Mouse (Mus musculus) midbrain, embryonic 12.5 days (tissue): Measurements from ENCODE around the gene Hspa14. TPM values are rescaled to one million over a fixed set of nuclear protein-coding genes. Genes with fewer than 3 reads are reported as not detected.

Experiments used
- ATAC-seq: fragments of 200-750 bp; cut with Nextera tagmentation; 2 replicates; pipeline ENCODE4 v1.8.0; 2017; ENCODE audit warnings: low read depth, moderate TSS enrichment, moderate library complexity; ENCODE audit not compliant: low FRiP score
- H3K27ac ChIP-seq: fragments of 300-500 bp; sonication (generic); replicated peaks from 2 replicates; pipeline ENCODE4 v1.5.1; 2016; ENCODE audit warnings: mild to moderate bottlenecking
- H3K27me3 ChIP-seq: fragments of 300-500 bp; sonication (generic); 2 replicates; pipeline ENCODE4 v1.6.1; 2016; ENCODE audit warnings: mild to moderate bottlenecking
- H3K36me3 ChIP-seq: fragments of 300-500 bp; sonication (generic); 2 replicates; pipeline ENCODE4 v1.6.1; 2016
- H3K4me1 ChIP-seq: fragments of 300-500 bp; sonication (generic); 2 replicates; pipeline ENCODE4 v1.6.1; 2016
- H3K4me2 ChIP-seq: fragments of 300-500 bp; sonication (generic); replicated peaks from 2 replicates; pipeline ENCODE4 v1.6.1; 2016; ENCODE audit warnings: mild to moderate bottlenecking, moderate library complexity
- H3K4me3 ChIP-seq: fragments of 300-500 bp; sonication (generic); 2 replicates; pipeline ENCODE4 v1.5.1; 2016; ENCODE audit warnings: mild to moderate bottlenecking
- H3K9ac ChIP-seq: fragments of 300-500 bp; sonication (generic); replicated peaks from 2 replicates; pipeline ENCODE4 v1.6.1; 2016; ENCODE audit warnings: mild to moderate bottlenecking, moderate library complexity
- H3K9me3 ChIP-seq: fragments of 300-500 bp; sonication (generic); 2 replicates; pipeline ENCODE4 v1.6.1; 2016; ENCODE audit warnings: mild to moderate bottlenecking
- WGBS: fragments of 180-500 bp; shearing (Covaris S2); methylation state at CpG from one replicate; pipeline ENCODE4 v1.1.7; 2016; 5-methylcytosine and 5-hydroxymethylcytosine counted together
- polyA plus RNA-seq: library from polyadenylated mRNA; unstranded; fragments of >200 nt; fragmentation: Nextera tagmentation; extraction: Ambion mirVana; gene quantifications from 2 replicates; pipeline ENCODE4 v1.2.1, GENCODE M21; 2016

The Hspa14 gene
- 91.8 and 95.9 TPM in 2 replicates for polyA plus RNA-seq

- H3K9me3 ChIP-seq: no peaks in the 10 kb centered on the region
- H3K27ac ChIP-seq: peak within 1 kb of the TSS; percentile 75
- peak; percentile 100 for ATAC-seq
- H3K9ac ChIP-seq: peak within 1 kb of the TSS; percentile 84
- H3K4me2 ChIP-seq: peak within 1 kb of the TSS; percentile 70
- no peaks in the 10 kb centered on the region for H3K27me3 ChIP-seq
- WGBS: under 1% methylated on average over 60 of the region's 60 CpGs
- peak within 1 kb of the TSS; percentile 75 for H3K4me3 ChIP-seq
- peaks cover 17% of the 10 kb centered on the region for H3K4me1 ChIP-seq
- peaks cover 23% of the 10 kb centered on the region for H3K36me3 ChIP-seq
Observed at GRCm38 (mm10) chr2:3512552-3513454, at the start of gene Hspa14, which contains the start of the genes Gm45902 and Cdnf. Hspa14 (minus strand) TSS chr2:3512814. Gm45902 (minus strand) TSS chr2:3512790. Cdnf (plus strand) TSS chr2:3513030.

DNA sequence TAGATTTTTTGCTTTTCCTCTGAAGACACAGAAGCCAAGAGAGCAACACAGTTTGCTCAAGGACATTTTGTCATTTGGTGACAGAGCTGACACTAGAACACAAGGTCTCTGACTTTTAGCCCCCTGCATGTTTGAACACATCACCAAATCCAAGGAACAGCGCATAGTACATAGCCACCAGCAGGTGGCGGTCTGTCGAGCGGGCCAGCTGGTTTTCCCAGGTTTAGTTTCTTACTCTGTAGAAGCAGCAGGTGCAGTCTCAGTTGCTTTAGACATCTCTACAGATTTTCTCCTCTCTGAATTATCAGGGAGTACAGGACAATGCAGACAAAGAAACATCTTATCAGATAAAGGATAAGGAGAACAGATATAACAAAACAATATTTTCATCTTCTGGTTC is 34.0 kb upstream of the Hspa14 start:
- ATAC-seq: no peak
- Histone ChIP-seq H3K4me1 (no peaks in the 10 kb centered on the region), H3K9ac (no peak overlapping the region), H3K36me3 (no peaks in the 10 kb centered on the region), H3K27ac (no peak overlapping the region), H3K27me3 (no peaks in the 10 kb centered on the region), H3K9me3 (no peaks in the 10 kb centered on the region), H3K4me3 (no peak overlapping the region), H3K4me2 (no peak overlapping the region)
- WGBS: 2% methylated on average over 4 of the region's 4 CpGs

- Histone ChIP-seq H3K27me3 (no peaks in the 10 kb centered on the region), H3K9ac (no peak overlapping the region), H3K9me3 (no peaks in the 10 kb centered on the region), H3K4me3 (no peak overlapping the region), H3K4me1 (no peaks in the 10 kb centered on the region), H3K4me2 (no peak overlapping the region), H3K27ac (no peak overlapping the region), H3K36me3 (no peaks in the 10 kb centered on the region)
- WGBS: 80% methylated on average over 2 of the region's 2 CpGs
- no peak for ATAC-seq
Observed at GRCm38 (mm10) chr2:3546055-3546454, 33.4 kb upstream of the Hspa14 start.

DNA sequence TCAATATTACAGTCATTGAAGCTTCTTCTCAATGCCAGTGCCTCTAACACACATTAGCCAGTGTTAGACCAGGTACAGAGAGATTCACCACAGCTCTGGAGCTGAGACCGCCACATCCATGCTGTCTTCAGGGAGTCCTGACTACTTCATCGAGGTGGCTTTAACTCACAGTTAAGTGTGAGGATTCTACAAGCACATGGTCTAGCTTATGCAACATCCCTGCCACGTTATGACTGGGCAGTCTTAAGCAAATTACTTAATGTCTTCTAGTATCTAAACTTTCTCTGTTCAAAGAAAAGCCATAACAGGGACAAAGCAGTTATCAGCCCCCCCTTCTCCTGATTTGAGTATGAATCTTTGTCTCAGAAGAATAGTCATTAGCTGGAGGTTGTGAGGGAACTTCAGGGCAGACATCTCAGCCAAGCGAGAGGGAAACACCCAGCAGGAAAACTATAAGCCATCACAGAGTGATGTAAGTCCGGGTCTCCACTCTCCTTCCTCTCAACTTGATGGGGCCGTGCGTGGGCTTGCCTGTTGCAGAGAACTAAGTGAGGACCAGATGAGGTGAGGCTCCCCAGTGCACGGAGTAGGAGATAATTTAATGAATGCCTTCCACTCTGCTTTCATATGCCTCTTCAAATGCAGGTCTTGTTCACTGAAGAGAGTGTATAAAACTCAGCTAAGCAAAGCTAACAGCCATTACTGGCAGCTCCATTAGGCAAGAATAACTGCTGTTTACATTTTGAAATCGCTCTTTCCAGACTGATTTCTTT is 28.9 kb upstream of the Hspa14 start:
- H3K4me3 ChIP-seq: no peak overlapping the region
- WGBS: 78% methylated on average over 9 of the region's 9 CpGs
- no peaks in the 10 kb centered on the region for H3K9me3 ChIP-seq
- no peaks in the 10 kb centered on the region for H3K27me3 ChIP-seq
- H3K9ac ChIP-seq: no peak overlapping the region
- no peak overlapping the region for H3K27ac ChIP-seq
- H3K36me3 ChIP-seq: no peaks in the 10 kb centered on the region
- no peak for ATAC-seq
- no peak overlapping the region for H3K4me2 ChIP-seq
- no peaks in the 10 kb centered on the region for H3K4me1 ChIP-seq

DNA sequence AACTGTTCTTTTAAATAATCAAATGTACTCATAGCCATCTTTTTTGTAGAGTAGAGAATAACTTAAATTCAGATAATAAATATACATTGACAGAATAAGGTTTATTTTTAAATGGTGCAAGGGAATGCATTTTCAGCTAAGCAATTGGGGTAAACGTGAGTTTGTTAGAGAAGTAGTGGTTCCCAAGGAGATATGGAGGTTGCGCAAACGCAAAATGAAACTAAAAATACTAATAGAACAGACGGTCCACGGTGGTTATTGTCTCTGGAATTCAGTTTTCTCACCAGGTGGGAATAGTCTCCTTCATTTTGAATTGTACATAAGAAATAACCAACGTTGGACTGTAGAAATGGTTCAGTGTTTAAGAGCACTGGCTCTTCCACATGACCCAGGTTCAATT is 13.7 kb upstream of the Hspa14 start:
- no peak overlapping the region for H3K27ac ChIP-seq
- no peaks in the 10 kb centered on the region for H3K9me3 ChIP-seq
- H3K9ac ChIP-seq: no peak overlapping the region
- no peaks in the 10 kb centered on the region for H3K27me3 ChIP-seq
- ATAC-seq: no peak
- no peak overlapping the region for H3K4me3 ChIP-seq
- no peak overlapping the region for H3K4me2 ChIP-seq
- 79% methylated on average over 6 of the region's 6 CpGs for WGBS
- no peaks in the 10 kb centered on the region for H3K4me1 ChIP-seq
- H3K36me3 ChIP-seq: no peaks in the 10 kb centered on the region

- WGBS: 83% methylated on average over 4 of the region's 4 CpGs
- no peak for ATAC-seq
- Histone ChIP-seq H3K4me1 (no peaks in the 10 kb centered on the region), H3K4me2 (no peak overlapping the region), H3K9ac (no peak overlapping the region), H3K27me3 (no peaks in the 10 kb centered on the region), H3K27ac (no peak overlapping the region), H3K4me3 (no peak overlapping the region), H3K9me3 (no peaks in the 10 kb centered on the region), H3K36me3 (no peaks in the 10 kb centered on the region)
Observed at GRCm38 (mm10) chr2:3522558-3522957, 9.9 kb upstream of the Hspa14 start.

DNA sequence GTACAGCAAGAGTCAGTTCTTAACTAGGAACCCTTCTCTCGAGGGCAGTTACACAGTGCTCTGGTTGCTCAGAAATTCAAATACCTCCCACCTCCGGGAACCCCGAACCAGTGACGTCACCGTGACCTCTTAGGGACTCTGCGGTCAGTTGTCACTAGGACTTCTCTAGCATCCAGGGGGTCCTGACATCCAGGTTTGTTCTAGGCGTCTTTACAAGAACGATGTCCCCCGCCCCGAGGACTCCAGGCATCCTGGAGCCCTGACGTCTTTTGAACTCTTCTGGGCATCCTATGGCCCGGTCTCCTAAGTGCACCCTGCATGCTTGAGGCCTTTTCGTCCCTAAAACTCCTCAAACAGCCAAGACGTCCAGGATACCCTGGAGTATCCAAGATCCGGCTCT is 538 bp downstream of the Hspa14 start:
- Histone ChIP-seq H3K4me3 (peak overlapping the region; percentile 75), H3K27me3 (no peaks in the 10 kb centered on the region), H3K9me3 (no peaks in the 10 kb centered on the region), H3K4me1 (peaks cover 17% of the 10 kb centered on the region), H3K27ac (peak overlapping the region; percentile 75), H3K36me3 (peaks cover 28% of the 10 kb centered on the region), H3K4me2 (peak overlapping the region; percentile 70), H3K9ac (peak overlapping the region; percentile 84)
- ATAC-seq: no peak
- under 1% methylated on average over 15 of the region's 15 CpGs for WGBS

DNA sequence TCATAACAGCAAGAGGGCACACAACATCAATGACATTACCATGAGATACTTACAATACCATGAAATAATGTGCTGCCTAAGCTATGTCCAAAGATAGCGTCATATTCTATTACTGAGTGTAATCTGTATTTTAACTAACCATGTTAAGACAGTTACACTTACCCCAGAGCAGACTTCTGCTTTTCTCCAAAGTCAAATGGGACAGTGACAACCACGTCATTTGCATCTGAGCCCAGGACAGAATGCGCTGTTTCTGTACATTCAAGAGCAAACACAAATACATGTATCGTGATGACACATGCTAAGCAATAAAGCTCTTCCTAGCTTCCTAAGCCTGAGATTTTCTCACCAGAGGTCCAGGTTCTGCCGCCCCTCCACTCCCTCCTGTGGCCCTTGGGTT is 11.7 kb downstream of the Hspa14 start:
- WGBS: 96% methylated on average over 5 of the region's 5 CpGs
- H3K4me1 ChIP-seq: no peaks in the 10 kb centered on the region
- H3K4me2 ChIP-seq: no peak overlapping the region
- no peaks in the 10 kb centered on the region for H3K9me3 ChIP-seq
- H3K36me3 ChIP-seq: peaks cover 50% of the 10 kb centered on the region
- no peaks in the 10 kb centered on the region for H3K27me3 ChIP-seq
- ATAC-seq: no peak
- H3K9ac ChIP-seq: no peak overlapping the region
- no peak overlapping the region for H3K4me3 ChIP-seq
- no peak overlapping the region for H3K27ac ChIP-seq

DNA sequence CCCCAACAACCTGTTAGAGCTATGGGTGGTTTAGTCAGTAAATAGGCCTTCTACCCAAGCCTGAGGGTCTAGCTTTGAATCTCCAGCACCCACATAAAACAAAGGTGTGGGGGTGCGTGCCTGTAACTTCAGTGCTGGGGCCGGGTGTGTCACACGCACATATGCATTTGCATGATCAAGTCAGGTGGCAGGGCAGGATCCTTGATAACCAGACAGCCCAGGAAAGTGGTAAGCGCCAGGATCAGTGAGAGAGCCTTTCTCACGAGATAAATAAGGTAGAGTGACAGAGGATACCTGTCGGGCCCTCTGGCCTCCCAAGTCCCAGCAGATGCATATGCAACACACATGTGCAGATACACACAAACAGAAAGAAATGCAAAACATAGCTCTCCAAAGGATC is 13.1 kb downstream of the Hspa14 start:
- Histone ChIP-seq H3K9ac (no peak overlapping the region), H3K9me3 (no peaks in the 10 kb centered on the region), H3K36me3 (peaks cover 56% of the 10 kb centered on the region), H3K4me3 (no peak overlapping the region), H3K4me2 (no peak overlapping the region), H3K27ac (no peak overlapping the region), H3K4me1 (no peaks in the 10 kb centered on the region), H3K27me3 (no peaks in the 10 kb centered on the region)
- 92% methylated on average over 6 of the region's 6 CpGs for WGBS
- no peak for ATAC-seq

DNA sequence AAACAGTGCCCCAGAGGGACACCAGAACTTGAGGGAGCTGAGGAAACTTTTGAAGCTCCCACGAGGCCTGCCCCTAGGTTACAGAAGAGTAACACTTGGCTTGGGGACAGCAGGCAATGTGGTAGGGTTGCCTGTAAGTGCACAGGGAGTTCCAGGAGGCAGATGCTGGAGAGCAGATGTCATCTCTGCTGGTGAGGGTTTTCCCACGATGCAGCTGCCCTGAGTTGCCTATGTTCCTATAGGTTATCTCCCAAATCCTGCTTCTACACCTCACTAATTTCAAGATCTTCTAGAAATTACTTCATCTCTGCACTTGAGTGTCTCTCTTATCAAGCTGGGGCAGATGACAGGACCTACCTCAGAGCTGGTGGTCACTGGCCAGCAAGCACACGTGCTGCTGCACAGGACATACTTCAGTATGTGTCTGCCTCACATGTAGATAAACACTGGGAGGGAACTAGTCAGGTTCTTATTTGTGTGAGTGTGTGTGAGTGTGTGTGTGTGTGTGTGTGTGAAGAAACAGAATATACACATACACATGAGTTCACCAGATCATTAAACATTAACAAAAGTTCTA is 18.7 kb downstream of the Hspa14 start:
- Histone ChIP-seq H3K9ac (no peak overlapping the region), H3K4me2 (no peak overlapping the region), H3K4me1 (no peaks in the 10 kb centered on the region), H3K9me3 (no peaks in the 10 kb centered on the region), H3K4me3 (no peak overlapping the region), H3K27me3 (no peaks in the 10 kb centered on the region), H3K27ac (no peak overlapping the region), H3K36me3 (peaks cover 76% of the 10 kb centered on the region)
- WGBS: 89% methylated on average over 3 of the region's 3 CpGs
- ATAC-seq: no peak

DNA sequence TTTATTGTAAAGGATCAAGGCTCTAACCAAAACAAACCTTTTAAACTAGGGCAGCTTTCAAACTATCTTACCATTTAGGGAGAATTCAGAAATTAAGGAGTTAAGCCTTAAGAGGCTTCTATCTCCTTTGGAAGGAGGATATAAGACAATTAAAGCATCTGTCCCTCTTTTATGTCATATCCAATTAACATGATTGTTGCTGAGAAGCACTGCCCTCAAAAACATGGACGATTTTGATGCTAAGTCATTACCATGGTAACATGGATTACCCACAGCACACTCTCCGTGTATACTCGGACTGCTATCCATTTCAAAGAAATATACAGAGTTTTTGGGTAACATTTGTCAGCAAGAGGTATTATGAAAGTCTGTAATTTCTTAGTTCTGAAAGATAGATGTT is 22.8 kb downstream of the Hspa14 start:
- H3K36me3 ChIP-seq: peaks cover 47% of the 10 kb centered on the region

GRCm38 (mm10) chr2:3480239-3480638 is 32.4 kb downstream of the Hspa14 start:
- Histone ChIP-seq H3K4me2 (no peak overlapping the region), H3K27ac (no peak overlapping the region), H3K4me1 (peaks cover 3% of the 10 kb centered on the region; the same call in 1 of the 2 replicates), H3K9me3 (no peaks in the 10 kb centered on the region), H3K9ac (no peak overlapping the region), H3K36me3 (no peaks in the 10 kb centered on the region), H3K27me3 (no peaks in the 10 kb centered on the region), H3K4me3 (no peak overlapping the region)
- WGBS: 85% methylated on average over 3 of the region's 3 CpGs
- ATAC-seq: no peak

More for the DNA sequence above, 22.8 kb downstream of the Hspa14 start:
- Histone ChIP-seq H3K27ac (no peak overlapping the region), H3K4me3 (no peak overlapping the region), H3K9me3 (no peaks in the 10 kb centered on the region), H3K4me1 (no peaks in the 10 kb centered on the region), H3K9ac (no peak overlapping the region), H3K4me2 (no peak overlapping the region), H3K27me3 (no peaks in the 10 kb centered on the region)
- 62% methylated on average over 3 of the region's 3 CpGs for WGBS
- no peak for ATAC-seq
